Mouse (Mus musculus) frontal cortex, adult 2 months (tissue): Measurements from ENCODE around the gene Zfp62. TPM values are rescaled to one million over a fixed set of nuclear protein-coding genes. Genes with fewer than 3 reads are reported as not detected.

Experiments used
- DNase-seq, 2 experiments: peaks; one replicate each; pipeline ENCODE4 v3.0.0; 2022; ENCODE audit warnings: low spot score in 1 of 2; ENCODE audit errors: extremely low spot score in 1 of 2
- polyA plus RNA-seq: library from polyadenylated mRNA; depleted of rRNA; stranded (reverse); fragments of >200 nt; gene quantifications from 2 replicates; pipeline ENCODE4 v1.2.3, GENCODE M21; 2012

Gene Zfp62
- polyA plus RNA-seq, 1 experiment: 26.4 TPM

- no peak for DNase-seq
Observed at GRCm38 (mm10) chr11:49247255-49247654, 44.2 kb downstream of the Zfp62 start.

- DNase-seq: peak; percentile 36 to 59
Observed at GRCm38 (mm10) chr11:49248226-49248973, 45.3 kb downstream of the Zfp62 start.

GRCm38 (mm10) chr11:49248974-49249700 is 46.0 kb downstream of the Zfp62 start:
- no peak for DNase-seq

- DNase-seq: no peak
Observed at GRCm38 (mm10) chr11:49249811-49250421, 46.8 kb downstream of the Zfp62 start.

- DNase-seq: peak in 1 of 2 experiments; percentile 70
Observed at GRCm38 (mm10) chr11:49250422-49251379, 47.6 kb downstream of the Zfp62 start.

- DNase-seq: no peak
Observed at GRCm38 (mm10) chr11:49251380-49251761, 48.3 kb downstream of the Zfp62 start.

- DNase-seq: no peak
Observed at GRCm38 (mm10) chr11:49252048-49252447, 49.0 kb downstream of the Zfp62 start.

- DNase-seq: no peak
Observed at GRCm38 (mm10) chr11:49253035-49253434, 49.9 kb downstream of the Zfp62 start.

- no peak for DNase-seq
Observed at GRCm38 (mm10) chr11:49259296-49259695, 56.2 kb downstream of the Zfp62 start.

- no peak for DNase-seq
Observed at GRCm38 (mm10) chr11:49259829-49260228, 56.7 kb downstream of the Zfp62 start.

- DNase-seq: no peak
Observed at GRCm38 (mm10) chr11:49260598-49261312, 57.7 kb downstream of the Zfp62 start.

GRCm38 (mm10) chr11:49261313-49261855 is 58.3 kb downstream of the Zfp62 start:
- no peak for DNase-seq

- no peak for DNase-seq
Observed at GRCm38 (mm10) chr11:49262286-49262685, 59.2 kb downstream of the Zfp62 start.

- no peak for DNase-seq
Observed at GRCm38 (mm10) chr11:49263149-49263548, 60.1 kb downstream of the Zfp62 start.

GRCm38 (mm10) chr11:49264081-49264480 is 61.0 kb downstream of the Zfp62 start:
- no peak for DNase-seq

- DNase-seq: no peak
Observed at GRCm38 (mm10) chr11:49264622-49265021, 61.5 kb downstream of the Zfp62 start.

GRCm38 (mm10) chr11:49265101-49265500 is 62.0 kb downstream of the Zfp62 start:
- no peak for DNase-seq

GRCm38 (mm10) chr11:49266671-49267070 is 63.6 kb downstream of the Zfp62 start:
- no peak for DNase-seq

GRCm38 (mm10) chr11:49267316-49267715 is 64.2 kb downstream of the Zfp62 start:
- DNase-seq: no peak
